Mouse (Mus musculus) stomach, postnatal 0 days (tissue): ENCODE results near the gene Syne3.

ENCODE experiments used
- CTCF ChIP-seq: IDR thresholded peaks from 2 replicates; pipeline ENCODE4 v1.5.1; 2016; ENCODE audit warnings: antibody characterized with exemption, low read depth, mild to moderate bottlenecking, moderate library complexity
- EP300 ChIP-seq: optimal IDR thresholded peaks from 2 replicates; pipeline ENCODE3; 2016; ENCODE audit warnings: antibody characterized with exemption

DNA sequence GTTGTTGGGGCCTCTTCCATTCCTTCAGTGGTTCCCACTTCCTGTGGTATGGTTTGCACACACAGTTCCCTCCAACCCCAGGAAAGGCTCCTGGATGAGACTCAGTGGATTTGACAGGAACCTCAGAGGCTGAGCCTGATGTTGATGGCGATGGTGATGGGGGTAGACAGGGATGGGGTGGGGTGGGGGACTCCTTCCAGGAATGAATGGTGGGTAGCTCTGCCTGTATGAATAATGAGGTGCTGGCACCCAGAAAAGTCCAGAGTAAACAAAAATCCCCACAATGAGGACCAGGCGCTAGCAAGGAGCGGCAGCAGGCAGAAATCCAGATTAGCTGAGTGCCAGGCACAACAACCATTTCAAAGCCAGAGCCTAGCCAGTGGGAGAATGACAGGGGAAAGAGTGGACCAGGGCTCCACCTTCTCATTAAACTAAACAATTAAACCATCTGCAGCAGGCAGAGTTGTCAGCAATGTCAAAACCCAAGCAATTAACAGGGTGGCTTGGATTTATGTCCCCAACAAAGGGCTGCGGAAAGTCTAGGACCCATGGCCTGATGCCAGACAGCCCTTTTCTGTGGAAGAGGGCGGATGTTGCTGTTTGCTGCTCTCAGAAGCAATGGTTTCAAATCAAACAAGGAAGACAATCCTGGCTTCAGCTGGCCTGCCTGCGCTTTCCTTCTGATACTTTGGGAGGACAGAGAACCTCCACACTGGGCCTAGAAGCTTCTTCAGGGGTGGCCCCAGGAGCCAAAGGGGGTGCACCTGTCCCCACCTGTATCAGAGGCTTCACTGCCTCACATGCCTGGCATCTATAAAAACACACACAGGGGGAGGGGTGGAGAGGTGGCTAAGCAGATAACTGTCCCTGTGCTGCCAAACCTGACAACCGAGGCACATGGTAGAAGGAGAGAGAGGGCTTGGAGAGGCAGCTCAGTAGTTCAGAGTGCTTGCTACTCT lies 44.4 kb downstream of the Syne3 start:
- TF ChIP-seq CTCF (no peak), EP300 (no peak)
